Mouse (Mus musculus) right cerebral cortex, postnatal 25 days (tissue): ENCODE measurements around the gene Zp3.

Experiments
- DNase-seq: peaks from one replicate; pipeline ENCODE4 v3.0.0; 2022

Gene Zp3

GRCm38 (mm10) chr5:135979904-135980303 lies at the start of gene Zp3:
TSS of gene Zp3 (plus strand) at chr5:135980099.
- no peak for DNase-seq

DNA sequence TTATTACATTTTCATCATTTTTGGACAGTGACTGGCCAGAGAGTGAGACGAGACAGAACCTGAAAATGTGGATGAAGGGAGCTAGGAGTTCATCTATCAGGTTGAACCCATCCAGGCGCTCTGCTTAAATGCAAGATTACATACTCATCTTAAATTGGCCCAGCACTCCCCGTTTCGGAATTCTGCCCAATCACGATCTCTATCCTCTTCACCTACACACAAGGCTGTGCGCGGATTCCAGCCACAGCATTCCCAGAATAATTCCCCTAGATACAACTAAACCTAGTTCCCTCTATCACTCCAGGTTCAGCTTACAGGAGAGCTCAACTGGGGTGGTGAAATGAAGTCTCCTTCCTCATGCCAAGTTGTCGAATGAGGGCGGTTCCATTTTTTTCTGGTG lies 48.4 kb upstream of the Zp3 start:
- DNase-seq, result peak; percentile 56

GRCm38 (mm10) chr5:135932359-135932758 lies 47.5 kb upstream of the Zp3 start:
- DNase-seq, result no peak

GRCm38 (mm10) chr5:135933222-135933899 lies 46.5 kb upstream of the Zp3 start:
- DNase-seq, result no peak

GRCm38 (mm10) chr5:135933900-135934441 lies 45.9 kb upstream of the Zp3 start:
- peak; percentile 77 for DNase-seq

DNA sequence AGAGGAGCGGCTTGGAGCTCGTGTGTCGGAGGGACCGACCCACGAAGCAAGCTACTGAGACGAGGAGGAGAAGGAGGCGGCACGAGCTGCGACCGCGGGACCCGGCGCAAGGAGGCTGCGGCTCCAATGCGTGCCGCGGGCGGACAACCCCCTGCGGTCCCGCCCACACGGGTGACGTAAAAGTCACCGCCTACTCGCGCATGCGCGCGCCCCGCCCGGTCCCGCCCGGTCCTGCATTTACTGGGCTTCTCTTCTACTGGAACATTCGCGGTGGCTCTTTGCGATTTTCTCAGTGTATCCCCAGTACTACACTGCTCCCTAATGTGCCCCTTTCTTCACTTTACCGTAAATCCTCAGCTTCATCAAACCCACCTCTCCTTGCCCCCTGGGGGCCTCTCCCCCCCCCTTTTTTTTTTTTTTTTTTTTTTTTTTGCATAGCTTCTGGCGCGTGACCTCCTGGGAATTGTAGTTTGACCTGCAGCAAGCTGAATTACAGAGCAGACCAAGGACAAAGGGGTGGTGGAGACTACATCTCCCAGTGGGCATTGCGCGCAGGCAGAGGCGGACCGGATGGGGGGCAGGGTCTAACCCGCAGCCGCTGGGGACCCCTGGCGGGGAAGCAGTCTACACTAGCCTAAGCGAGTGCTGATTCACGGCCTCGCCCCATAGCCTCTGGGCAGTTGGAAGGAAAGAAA lies 45.3 kb upstream of the Zp3 start, which contains the start of gene Ywhag:
Gene Ywhag (minus strand): TSS at position 136 of the 695 bp plus-strand sequence.
- DNase-seq, result peak; percentile 97

DNA sequence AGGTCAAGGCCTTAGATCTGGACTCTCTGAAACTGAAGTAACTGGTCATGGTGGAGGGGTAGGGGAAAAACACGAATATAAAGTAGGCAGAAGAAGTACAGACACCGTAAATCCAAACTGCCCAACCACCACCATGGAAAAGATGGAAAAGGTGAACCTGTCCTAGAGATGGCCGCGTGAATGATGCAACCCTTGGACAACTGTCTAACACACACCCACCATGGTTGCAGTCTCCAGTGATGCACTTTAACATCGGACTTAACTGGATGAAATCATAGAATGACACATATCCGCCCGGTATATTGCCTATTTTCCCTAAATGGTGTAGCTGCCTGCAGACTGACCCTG lies 44.7 kb upstream of the Zp3 start:
- no peak for DNase-seq

- DNase-seq, result no peak
These were observed 44.2 kb upstream of the Zp3 start for GRCm38 (mm10) chr5:135935641-135936190.

- no peak for DNase-seq
These were observed 39.3 kb upstream of the Zp3 start for GRCm38 (mm10) chr5:135940587-135940986.

GRCm38 (mm10) chr5:135942710-135943109 lies 37.2 kb upstream of the Zp3 start:
- DNase-seq, result no peak

DNA sequence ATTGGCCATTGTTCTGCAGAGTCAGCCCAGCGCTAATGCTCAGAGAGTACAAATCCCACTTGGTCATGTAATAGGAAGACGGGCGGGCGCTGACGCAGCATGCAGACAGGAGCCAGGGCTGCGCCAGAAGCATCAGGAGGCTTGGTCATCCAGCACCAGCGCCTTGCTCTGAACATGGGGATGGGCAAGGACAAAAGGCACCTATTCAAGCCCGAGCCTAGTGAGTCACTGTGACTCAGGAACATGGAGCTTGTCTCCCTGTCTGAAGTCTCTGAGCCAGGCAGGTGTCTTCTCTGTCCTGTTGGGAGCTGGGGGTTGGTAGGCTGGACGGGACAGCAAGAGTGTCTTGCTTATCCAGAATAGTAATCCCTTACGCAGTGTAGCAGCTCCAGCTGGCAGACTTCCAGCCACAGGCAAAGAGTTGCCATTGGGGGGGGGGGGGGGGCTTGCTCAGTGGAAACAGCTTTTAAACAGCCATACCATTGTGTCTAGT lies 33.9 kb upstream of the Zp3 start:
- DNase-seq, result no peak

- DNase-seq, result no peak
These were observed 33.3 kb upstream of the Zp3 start for GRCm38 (mm10) chr5:135946621-135947020.

GRCm38 (mm10) chr5:135950710-135951412 lies 29.0 kb upstream of the Zp3 start:
- DNase-seq, result no peak

DNA sequence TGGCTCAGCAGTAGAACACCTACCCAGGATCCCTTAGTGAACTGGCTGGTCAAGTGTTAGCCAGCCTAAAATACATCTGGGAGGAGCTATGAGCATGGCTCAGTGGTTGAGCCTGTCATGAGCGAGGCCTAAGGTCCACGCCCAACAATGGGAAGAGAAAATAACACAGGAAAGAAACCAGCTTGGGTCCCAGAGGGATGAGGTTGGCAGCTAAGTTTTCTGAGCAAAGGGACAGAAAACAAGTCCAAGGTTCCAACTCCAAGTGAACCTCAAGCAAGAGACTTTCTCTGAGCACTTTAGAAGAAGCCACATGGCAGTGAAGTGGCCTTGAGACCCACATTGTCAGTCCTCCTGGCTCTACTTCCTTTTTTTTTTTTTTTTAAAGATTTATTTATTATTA lies 28.2 kb upstream of the Zp3 start:
- no peak for DNase-seq

DNA sequence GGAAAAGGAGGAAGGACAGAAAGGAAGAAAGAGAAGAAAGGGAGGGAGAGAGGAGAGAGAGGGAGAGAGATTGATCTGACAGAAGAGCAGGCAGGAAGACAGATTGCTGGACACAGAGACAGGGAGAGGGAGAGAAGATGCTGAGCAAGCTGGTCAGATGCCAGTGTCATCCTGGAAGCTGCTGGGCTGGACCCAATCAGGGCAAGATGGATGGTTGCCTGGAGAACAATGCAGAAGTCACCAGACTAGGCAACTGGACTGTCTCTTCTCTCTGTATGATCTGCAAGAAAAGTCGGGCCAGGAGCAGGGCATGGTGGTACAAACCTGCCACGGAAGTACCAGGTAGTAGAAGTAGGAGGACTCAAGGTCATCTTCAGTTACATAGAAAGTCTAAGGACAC lies 27.1 kb upstream of the Zp3 start:
- no peak for DNase-seq

GRCm38 (mm10) chr5:135956300-135957206 lies 23.3 kb upstream of the Zp3 start:
- no peak for DNase-seq

GRCm38 (mm10) chr5:135957207-135957974 lies 22.5 kb upstream of the Zp3 start:
- peak; percentile 91 for DNase-seq

GRCm38 (mm10) chr5:135958367-135958766 lies 21.5 kb upstream of the Zp3 start:
- no peak for DNase-seq

- DNase-seq, result no peak
These were observed 20.0 kb upstream of the Zp3 start for GRCm38 (mm10) chr5:135959911-135960310.

- no peak for DNase-seq
These were observed 18.8 kb upstream of the Zp3 start for GRCm38 (mm10) chr5:135960909-135961635.

DNA sequence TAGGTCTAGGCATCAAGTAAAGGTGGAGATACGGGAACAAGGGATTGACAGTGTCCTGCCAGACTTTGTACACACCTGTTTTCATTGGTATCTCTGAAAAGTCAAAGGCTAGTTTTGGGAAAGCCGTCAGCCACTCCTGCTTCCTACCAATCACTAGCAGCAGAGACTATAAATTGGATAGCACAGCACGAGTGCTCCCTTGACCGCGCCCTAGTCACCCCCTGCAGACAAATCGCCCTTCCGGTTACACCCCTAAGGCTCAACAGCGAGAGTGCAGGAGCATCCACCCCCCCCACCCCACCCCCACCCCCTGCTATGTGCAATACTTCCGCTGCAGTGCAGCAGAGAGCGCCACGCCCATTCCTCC lies 17.8 kb upstream of the Zp3 start:
- DNase-seq, result no peak
